Comparison of ENCODE assay signal across 17 mouse cellular contexts in the genomic region with DNA sequence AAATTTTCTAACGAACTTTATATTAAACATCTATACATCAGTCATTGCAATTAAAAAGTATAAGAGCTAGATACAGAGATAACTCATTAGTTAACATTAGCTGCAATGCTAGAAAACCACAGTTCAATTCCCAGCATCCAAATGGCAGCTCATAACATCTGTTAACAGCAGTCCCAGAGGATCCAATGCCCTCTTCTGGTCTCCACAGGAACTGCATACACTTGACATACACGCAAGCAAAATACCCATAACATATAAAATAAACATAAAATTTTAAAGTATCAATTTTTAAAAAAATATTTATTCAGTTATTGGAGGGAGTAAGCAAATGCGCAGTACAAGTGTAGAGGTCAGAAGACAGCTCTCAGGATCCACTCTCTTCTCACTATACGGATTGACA. TPM values are rescaled to one million over a fixed set of nuclear protein-coding genes. Genes with fewer than 3 reads are reported as not detected.
A peak's percentile ranks its signal among the peaks of the same experiment; 100 is the strongest.
DNase-seq lines count a peak whose midpoint lies in the region; ATAC-seq and TF ChIP-seq lines count a peak whose summit lies in the region.
"Had no signal": no experiment of that assay in that cellular context is flagged by ENCODE, and none has a peak within 500 bp of the region (broad histone marks: within the 10 kb centered on the region; RNA-seq: fewer than 3 reads in every experiment).

No protein-coding gene starts in this region.

- no peaks in the 10 kb centered on the region for H3K4me1 ChIP-seq in thymus, adult 2 months (replicated peaks; ENCODE audit: control insufficient read depth, insufficient read depth, low read length)
- H3K4me1 ChIP-seq: forebrain, embryonic 15.5 days; midbrain, embryonic 15.5 days had no signal

- no peaks in the 10 kb centered on the region for H3K36me3 ChIP-seq in thymus, adult 2 months (ENCODE audit: control insufficient read depth, insufficient read depth, low read length)

- WGBS in thymus, adult 2 months: 95% methylated on average over 4 of the region's 4 CpGs

- peak; percentile 63 for TF ChIP-seq CTCF in layer of hippocampus, adult 2 months (conservative IDR thresholded peaks at IDR 0.05)
- no peak for TF ChIP-seq CTCF in thymus, adult 2 months (IDR thresholded peaks at IDR 0.05; ENCODE audit: borderline replicate concordance, control insufficient read depth, extremely low read depth, insufficient read depth, low read length, poor library complexity)

- no peak for TF ChIP-seq POLR2A in thymus, adult 2 months (IDR thresholded peaks at IDR 0.05; ENCODE audit: control insufficient read depth, extremely low read depth, insufficient read depth, low read length, poor library complexity)

- ATAC-seq in CD4-positive, CD25-positive, alpha-beta regulatory T cell, adult 4 months: no peak
- ATAC-seq: activated CD4-positive, CD25-positive, alpha-beta regulatory T cell, adult 4 months; forebrain, embryonic 15.5 days; midbrain, embryonic 15.5 days had no signal

- peak; percentile 25 for DNase-seq in CD4-positive, CD25-positive, alpha-beta regulatory T cell, adult 2 months (ENCODE audit: low read depth, low spot score)
- no peak for DNase-seq in layer of hippocampus, adult 2 months (ENCODE audit: low spot score in 2 of 2)
- DNase-seq in layer of hippocampus, adult 9-10 months (ENCODE audit: low spot score): no peak
- DNase-seq in thymus, adult 2 months: peak; percentile 9
- no peak for DNase-seq in thymus, postnatal 36 days
- DNase-seq in retina, embryonic 14.5 days (ENCODE audit: low spot score): peak; percentile 4
- DNase-seq in adrenal gland, adult 18-20 months (ENCODE audit: low spot score in 2 of 2): no peak
- DNase-seq: adrenal gland, postnatal 36 days; cerebellum, postnatal 14 days; heart, postnatal 14 days; layer of hippocampus, adult 9-11 months; right cerebral cortex, postnatal 4 days had no signal

- H3K27ac ChIP-seq in layer of hippocampus, adult 2 months: no peak overlapping the region
- H3K27ac ChIP-seq in thymus, adult 2 months (ENCODE audit: control insufficient read depth, insufficient read depth, low read length): no peak overlapping the region
- H3K27ac ChIP-seq: forebrain, embryonic 15.5 days; macrophage; midbrain, embryonic 15.5 days had no signal

- no peaks in the 10 kb centered on the region for H3K27me3 ChIP-seq in thymus, adult 2 months (ENCODE audit: control insufficient read depth, insufficient read depth, low read length)
- H3K27me3 ChIP-seq: forebrain, embryonic 15.5 days; midbrain, embryonic 15.5 days had no signal

- no peak overlapping the region for H3K4me3 ChIP-seq in layer of hippocampus, adult 2 months
- H3K4me3 ChIP-seq in thymus, adult 2 months (ENCODE audit: control insufficient read depth, insufficient read depth, low read length): no peak overlapping the region
- H3K4me3 ChIP-seq: forebrain, embryonic 15.5 days; midbrain, embryonic 15.5 days had no signal

RNA-seq across cellular contexts. Expression of a gene that starts 28.4 kb away (rescaled TPM):
- 1 to 10 TPM; 3.4 to 4.0 TPM for polyA plus RNA-seq in CD4-positive, CD25-positive, alpha-beta regulatory T cell, adult 4 months (2017; shearing (Covaris generic))
- total RNA-seq in layer of hippocampus, adult 2 months (2021): 10 to 100 TPM; 88.7 to 98.0 TPM
- 110 and 137 TPM in 2 replicates for polyA plus RNA-seq in thymus, adult 2 months (2012; rRNA removed)
- total RNA-seq in adrenal gland, adult 18-20 months (2021): 10 to 100 TPM; 41.9 to 44.7 TPM

Comparison
In these comparisons a context has a peak if more than half of its experiments do, and no peak if none do; other contexts are left out.
1. DNase-seq: peak in CD4-positive, CD25-positive, alpha-beta regulatory T cell, adult 2 months (single experiment), thymus, adult 2 months (single experiment) and retina, embryonic 14.5 days (single experiment); none in layer of hippocampus, adult 2 months (0 of 2), layer of hippocampus, adult 9-10 months (single experiment), thymus, postnatal 36 days (0 of 2) and adrenal gland, adult 18-20 months (0 of 2).